Mouse (Mus musculus): ENCODE measurements around the gene Vmn2r4. TPM values are rescaled to one million over a fixed set of nuclear protein-coding genes. Genes with fewer than 3 reads are reported as not detected.

The Vmn2r4 gene
- polyA plus RNA-seq (2015; fragmentation: Illumina TruSeq; extraction: RNeasy Lipid Tissue Mini Kit (QIAGEN cat#74804); ENCODE audit: insufficient read depth, low replicate concordance) = not detected

DNA sequence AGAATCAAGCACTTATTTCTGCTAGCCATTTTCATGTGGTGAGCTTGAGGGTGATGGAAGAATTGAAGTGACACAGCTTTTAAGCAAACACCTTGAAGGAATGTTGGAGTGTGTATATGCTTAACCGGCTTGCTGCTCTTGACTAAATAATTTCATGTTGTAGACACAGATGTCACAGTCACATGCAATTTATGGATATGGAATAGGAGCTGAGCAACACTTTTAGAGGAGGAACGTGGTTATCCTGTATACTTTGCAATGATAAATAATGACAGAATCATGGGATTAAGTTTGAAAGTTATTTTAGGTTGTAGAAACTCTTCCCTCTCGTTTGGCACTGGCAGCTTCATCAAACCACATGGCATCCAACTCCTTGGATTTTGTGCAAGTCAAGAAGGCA is at the start of gene Vmn2r4:
Gene Vmn2r4 (minus strand): TSS at position 101 of the 400 bp plus-strand sequence.

Other genes starting within 250 kb of the Vmn2r4 start
- not detected for gene Vmn2r3, start 125.7 kb downstream of the Vmn2r4 start, polyA plus RNA-seq (2015; fragmentation: Illumina TruSeq; extraction: RNeasy Lipid Tissue Mini Kit (QIAGEN cat#74804); ENCODE audit: insufficient read depth, low replicate concordance)
- not detected for gene Vmn2r5, start 94.5 kb upstream of the Vmn2r4 start, polyA plus RNA-seq (2015; fragmentation: Illumina TruSeq; extraction: RNeasy Lipid Tissue Mini Kit (QIAGEN cat#74804); ENCODE audit: insufficient read depth, low replicate concordance)
- not detected for gene Vmn2r6, start 150.5 kb upstream of the Vmn2r4 start, polyA plus RNA-seq (2015; fragmentation: Illumina TruSeq; extraction: RNeasy Lipid Tissue Mini Kit (QIAGEN cat#74804); ENCODE audit: insufficient read depth, low replicate concordance)

All from spleen, adult 10 weeks (tissue).